Mouse (Mus musculus) C2C12 (cell line): ENCODE data around the gene Cdc42ep5.

Source experiments
- CTCF ChIP-seq: IDR thresholded peaks from one replicate; pipeline ENCODE4 v1.5.1; 2011; ENCODE audit not compliant: control insufficient read depth, insufficient read depth, insufficient read length
- FOSL1 ChIP-seq: IDR thresholded peaks from one replicate; pipeline ENCODE4 v1.8.0; 2011; ENCODE audit warnings: mild to moderate bottlenecking, low read length; ENCODE audit not compliant: poor library complexity, insufficient read depth, severe bottlenecking
- MAX ChIP-seq: IDR thresholded peaks from one replicate; pipeline ENCODE4 v1.6.1; 2011; ENCODE audit warnings: mild to moderate bottlenecking, control low read depth
- MYOG ChIP-seq: IDR thresholded peaks from one replicate; pipeline ENCODE4 v1.6.1; 2011; ENCODE audit not compliant: control insufficient read depth, insufficient read length; ENCODE audit errors: extremely low read depth
- USF1 ChIP-seq: IDR thresholded peaks from one replicate; pipeline ENCODE4 v1.6.1; 2011; ENCODE audit warnings: low read depth, mild to moderate bottlenecking, control low read depth, moderate library complexity

- TF ChIP-seq CTCF (no peak), USF1 (no peak), MAX (no peak), FOSL1 (no peak), MYOG (no peak)
These were observed 37.5 kb downstream of the Cdc42ep5 start for GRCm38 (mm10) chr7:4126992-4127785.
